Mouse (Mus musculus) spleen, adult 2 months (tissue): ENCODE measurements around the gene Togaram2.

ENCODE experiments used
- CTCF ChIP-seq: fragments of 200-500 bp; IDR thresholded peaks from 2 replicates; pipeline ENCODE4 v1.5.1; 2011; ENCODE audit warnings: mild to moderate bottlenecking, inconsistent platforms; ENCODE audit not compliant: insufficient read depth, insufficient read length, insufficient replicate concordance; ENCODE audit errors: extremely low read depth
- POLR2A ChIP-seq: fragments of 200-500 bp; IDR thresholded peaks from 2 replicates; pipeline ENCODE4 v1.6.1; 2011; ENCODE audit warnings: low read depth, low read length, inconsistent platforms

- TF ChIP-seq CTCF: no peak
- no peak for TF ChIP-seq POLR2A
These were observed 57.6 kb downstream of the Togaram2 start for GRCm38 (mm10) chr17:71730655-71731054.
